Mouse (Mus musculus): ENCODE data around the gene Gm44503.

DNA sequence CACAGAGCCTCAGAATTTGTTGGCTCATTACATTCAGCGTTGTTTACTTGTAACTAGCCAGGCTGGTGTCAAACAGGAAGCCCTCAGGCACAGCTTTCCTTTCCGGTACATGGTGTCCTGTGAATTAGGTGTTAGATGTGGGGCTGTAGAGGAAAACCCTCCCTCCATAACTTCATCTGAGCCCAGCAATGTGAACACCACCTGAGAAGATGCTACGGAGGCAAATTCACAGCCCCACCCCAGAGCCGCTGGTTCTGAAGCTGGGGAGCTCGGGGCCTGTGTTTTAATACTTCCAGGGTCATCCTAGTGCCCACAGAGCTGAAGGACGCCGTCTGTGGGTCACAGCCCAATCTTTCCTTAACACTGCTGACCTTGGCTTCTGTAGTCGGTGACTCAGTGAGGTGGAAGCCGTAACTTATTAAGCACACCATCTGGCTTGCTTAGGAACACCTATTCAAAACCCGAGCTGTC lies 96.8 kb downstream of the Gm44503 start:
- TF ChIP-seq CTCF (IDR thresholded peaks at IDR 0.05; ENCODE audit: control insufficient read depth, insufficient read depth, insufficient replicate concordance, low read depth, low read length) (no peak), POLR2A (IDR thresholded peaks at IDR 0.05; ENCODE audit: control insufficient read depth, low read depth, low read length) (no peak)

All from testis, adult 2 months (tissue).